1 mouse cellular context compared by ENCODE assay signal in genomic region chr9:114966286-114966685, GRCm38 (mm10). TPM values are rescaled to one million over a fixed set of nuclear protein-coding genes. Genes with fewer than 3 reads are reported as not detected.
"Had no signal": no experiment of that assay in that cellular context is flagged by ENCODE, and none has a peak within 500 bp of the region (broad histone marks: within the 10 kb centered on the region; RNA-seq: fewer than 3 reads in every experiment).

No protein-coding gene starts in this region.

RNA-seq across cellular contexts. Expression of gene Osbpl10, which starts 12.1 kb away (rescaled TPM):
- total RNA-seq: neutrophil, adult 5-6 weeks had no signal
